Mouse (Mus musculus) layer of hippocampus, postnatal 14 days (tissue): ENCODE results near the gene Pla2g2f. TPM values are rescaled to one million over a fixed set of nuclear protein-coding genes. Genes with fewer than 3 reads are reported as not detected.

Experiments
- DNase-seq, 2 experiments: peaks; one replicate each; pipeline ENCODE4 v3.0.0; 2021 to 2022; ENCODE audit warnings: low spot score in 2 of 2, mixed read lengths in 1 of 2
- total RNA-seq, 2 experiments: library from RNA; stranded (reverse); gene quantifications; 2 replicates each; pipeline ENCODE4 v1.2.3; 2021

Pla2g2f gene
- total RNA-seq, 2 experiments from 2014 or later = 0.16 to 0.60 TPM

- no peak for DNase-seq
Measured at GRCm38 (mm10) chr4:138718586-138719263, 38.7 kb downstream of the Pla2g2f start.

GRCm38 (mm10) chr4:138716697-138717096 is 40.7 kb downstream of the Pla2g2f start:
- DNase-seq = no peak

DNA sequence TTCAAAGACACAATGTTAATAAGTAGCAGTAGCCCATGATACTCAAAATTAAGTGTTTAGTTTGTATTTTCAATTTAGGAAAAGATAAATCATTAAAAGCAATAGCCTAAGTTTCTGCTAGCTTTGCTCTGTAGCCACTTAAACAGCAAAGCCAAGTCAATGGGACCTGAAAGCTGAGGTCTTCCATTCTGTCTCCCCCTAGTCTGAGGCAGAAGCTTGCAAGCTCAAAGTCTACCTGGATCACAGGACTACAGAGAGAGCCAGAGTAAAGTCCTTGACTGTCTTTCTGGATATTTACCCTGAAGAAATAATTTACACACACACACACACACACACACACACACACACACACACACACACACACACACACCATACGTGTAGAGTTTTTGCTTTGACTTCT is 43.2 kb downstream of the Pla2g2f start:
- no peak for DNase-seq

- DNase-seq = no peak
Measured at GRCm38 (mm10) chr4:138712621-138713020, 44.8 kb downstream of the Pla2g2f start.

DNA sequence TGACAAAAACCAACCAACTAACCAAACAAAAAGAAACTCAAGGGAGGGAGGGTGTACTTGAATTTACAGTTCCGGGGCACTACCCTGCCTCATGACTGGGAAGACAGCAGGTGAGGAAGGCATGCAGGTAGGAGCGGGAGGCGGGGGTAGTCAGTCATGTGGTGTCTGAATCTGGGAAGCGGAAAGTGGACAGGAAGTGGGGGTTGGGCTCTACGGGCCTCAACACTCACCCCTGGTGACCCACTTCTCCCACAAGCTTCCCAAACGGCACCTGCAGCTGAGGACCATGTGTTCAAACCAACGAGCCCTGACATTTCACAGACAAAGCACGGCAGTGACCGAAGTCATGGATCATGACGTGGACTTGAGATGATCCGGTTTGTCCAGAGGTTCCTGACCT is 45.3 kb downstream of the Pla2g2f start:
- no peak for DNase-seq

GRCm38 (mm10) chr4:138711051-138711820 is 46.2 kb downstream of the Pla2g2f start:
- DNase-seq = no peak

- peak; percentile 66 to 76 for DNase-seq
Measured at GRCm38 (mm10) chr4:138710633-138711032, 46.8 kb downstream of the Pla2g2f start.

GRCm38 (mm10) chr4:138709944-138710343 is 47.5 kb downstream of the Pla2g2f start:
- DNase-seq = no peak

GRCm38 (mm10) chr4:138709246-138709645 is 48.2 kb downstream of the Pla2g2f start:
- DNase-seq = no peak

GRCm38 (mm10) chr4:138708636-138709035 is 48.8 kb downstream of the Pla2g2f start:
- DNase-seq = peak in 1 of 2 experiments; percentile 51

DNA sequence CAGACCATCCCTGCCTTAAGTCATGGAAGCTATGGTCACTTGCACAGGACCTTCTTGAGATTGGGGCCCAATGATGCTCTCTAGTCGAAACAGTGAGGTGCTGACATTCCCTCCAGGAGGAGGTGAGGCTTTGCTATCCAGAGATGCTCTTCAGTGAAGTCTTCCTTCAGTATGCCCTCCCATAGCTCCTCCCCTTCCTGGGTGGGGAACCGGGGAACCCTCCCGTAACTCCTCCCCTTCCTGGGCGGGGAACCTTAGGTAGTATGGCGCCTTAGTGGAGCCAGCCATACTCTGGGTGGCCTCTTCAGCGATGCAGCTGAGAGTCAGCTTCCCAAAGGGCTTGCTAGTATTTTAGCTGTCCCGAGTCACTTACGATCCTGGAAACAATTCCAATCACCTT is 50.8 kb downstream of the Pla2g2f start:
- DNase-seq = no peak

GRCm38 (mm10) chr4:138704169-138704568 is 53.3 kb downstream of the Pla2g2f start:
- no peak for DNase-seq

DNA sequence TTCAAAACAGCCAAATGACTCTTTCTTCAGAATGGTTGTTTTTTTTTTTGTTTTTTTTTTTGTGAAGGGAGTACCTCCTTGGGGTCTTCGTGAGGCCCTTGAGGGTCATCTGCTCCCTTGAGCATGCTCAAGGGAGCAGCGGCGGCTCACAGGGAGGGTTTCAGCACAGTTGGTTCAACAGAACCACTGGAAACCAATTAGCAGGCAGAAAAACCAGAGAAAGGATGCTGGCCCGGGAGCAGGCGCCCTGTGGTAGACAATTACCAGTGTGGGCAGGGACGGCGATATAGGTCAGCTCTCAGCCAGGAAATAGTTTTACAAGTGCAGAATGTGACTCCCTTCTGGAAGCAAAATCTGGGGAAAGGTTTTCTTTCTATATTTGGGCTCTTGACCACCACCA is 53.8 kb downstream of the Pla2g2f start:
- no peak for DNase-seq

DNA sequence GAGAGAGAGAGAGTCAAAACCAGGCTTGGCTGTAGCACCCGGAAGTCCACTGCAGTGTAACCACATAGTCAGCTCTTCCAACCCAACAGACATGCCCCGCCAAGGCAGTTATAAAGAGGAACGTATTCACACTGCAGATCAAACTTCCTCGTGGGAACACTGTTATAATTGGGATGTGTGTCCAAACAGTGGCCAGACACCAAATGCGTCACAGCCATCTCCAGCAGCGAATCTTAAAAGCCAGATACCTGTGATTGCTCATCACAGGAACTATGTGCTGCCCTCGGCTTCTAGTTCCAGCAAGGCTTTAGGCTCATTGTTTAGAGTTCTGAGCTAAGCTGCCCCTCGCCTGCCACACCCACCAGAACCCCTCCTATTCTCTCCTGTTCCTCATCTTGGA is 54.9 kb downstream of the Pla2g2f start:
- no peak for DNase-seq

DNA sequence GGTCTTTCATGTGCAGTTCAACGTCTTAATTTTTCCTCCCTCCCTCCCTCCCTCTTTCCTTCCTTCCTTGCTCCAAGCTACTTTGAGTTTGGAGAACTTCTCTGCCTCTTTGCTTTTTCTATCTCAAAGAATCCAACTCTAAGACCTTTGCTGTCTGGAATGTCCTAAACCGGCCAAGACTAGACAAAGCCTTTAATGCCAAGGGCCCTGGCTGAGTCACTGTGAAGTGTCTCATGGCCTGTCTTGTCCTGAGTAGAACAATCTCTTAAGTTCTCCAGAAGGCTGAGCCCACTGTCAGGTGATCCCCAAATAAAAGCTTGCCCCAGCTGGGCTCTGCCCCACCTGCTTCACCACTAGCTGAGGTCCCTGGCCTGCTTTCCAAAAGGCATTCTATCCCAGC is 55.4 kb downstream of the Pla2g2f start:
- no peak for DNase-seq

DNA sequence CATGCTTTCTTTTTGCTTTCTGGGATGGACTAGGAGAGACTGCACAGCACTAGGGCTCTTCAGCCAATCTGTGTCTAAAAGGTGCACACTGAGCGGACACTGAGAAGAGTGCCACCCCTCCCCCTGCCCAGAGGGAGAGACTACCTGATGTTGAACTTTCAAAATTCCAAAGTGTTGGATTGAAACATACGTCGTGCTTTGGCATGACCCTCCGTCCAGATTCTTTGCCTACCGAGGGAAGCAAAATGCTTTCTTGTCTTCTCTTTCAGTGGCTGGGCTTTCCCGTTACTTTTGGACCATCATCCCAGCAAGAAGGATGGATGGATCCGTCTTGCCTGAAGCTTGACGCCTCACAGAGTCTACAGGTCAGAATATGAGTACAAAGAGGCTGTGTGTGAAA is 56.3 kb downstream of the Pla2g2f start:
- DNase-seq = no peak

Other genes with a start within 250 kb of the Pla2g2f start
- 1 to 10 TPM; 1.6 to 3.0 TPM for gene Vwa5b1, start 121.7 kb downstream of the Pla2g2f start, total RNA-seq
- under 1 TPM in 1 of 2 experiments, not detected in 1; 0.28 TPM for gene Pla2g2c, start 32.8 kb downstream of the Pla2g2f start, total RNA-seq
- 1 to 10 TPM; 1.5 to 2.7 TPM for gene Ubxn10, start 20.5 kb downstream of the Pla2g2f start, total RNA-seq
- gene Pla2g2d, start 18.1 kb upstream of the Pla2g2f start, total RNA-seq = under 1 TPM in 1 of 2 experiments, not detected in 1; 0.29 TPM
- gene Pla2g5, start 105.9 kb upstream of the Pla2g2f start, total RNA-seq = 1 to 10 TPM; 1.3 to 3.1 TPM
- gene Gm13030, start 116.3 kb upstream of the Pla2g2f start, total RNA-seq = not detected
- gene Pla2g2e, start 120.3 kb upstream of the Pla2g2f start, total RNA-seq = not detected
- gene Otud3, start 156.3 kb upstream of the Pla2g2f start, total RNA-seq = 10 to 100 TPM; 10.7 to 11.5 TPM
- not detected for gene Rnf186, start 209.5 kb upstream of the Pla2g2f start, total RNA-seq
- 1 to 10 TPM; 2.1 to 3.0 TPM for gene Tmco4, start 215.3 kb upstream of the Pla2g2f start, total RNA-seq